9 mouse cellular contexts compared by ENCODE assay signal in genomic region chr13:112114741-112115201, GRCm38 (mm10).
A peak's percentile ranks its signal among the peaks of the same experiment; 100 is the strongest.
DNase-seq lines count a peak whose midpoint lies in the region; ATAC-seq lines count a peak whose summit lies in the region.
"Had no signal": no experiment of that assay in that cellular context is flagged by ENCODE, and none has a peak within 500 bp of the region (broad histone marks: within the 10 kb centered on the region; RNA-seq: fewer than 3 reads in every experiment).

No protein-coding gene starts in this region.

- peaks cover 38% of the 10 kb centered on the region for H3K4me1 ChIP-seq in kidney, embryonic 15.5 days
- H3K4me1 ChIP-seq in embryonic facial prominence, embryonic 13.5 days, result peaks cover 24% of the 10 kb centered on the region

- ATAC-seq in kidney, embryonic 15.5 days (replicated peaks; ENCODE audit: low FRiP score), result no peak
- no peak for ATAC-seq in embryonic facial prominence, embryonic 13.5 days (ENCODE audit: insufficient number of reproducible peaks, insufficient read depth, low FRiP score, low TSS enrichment, low read depth)
- ATAC-seq: intestine, postnatal 0 days had no signal

- H3K27me3 ChIP-seq in kidney, embryonic 15.5 days, result no peaks in the 10 kb centered on the region
- H3K27me3 ChIP-seq in embryonic facial prominence, embryonic 13.5 days, result no peaks in the 10 kb centered on the region

- WGBS in kidney, embryonic 15.5 days, result 48% methylated on average over 7 of the region's 7 CpGs
- 61% methylated on average over 7 of the region's 7 CpGs for WGBS in embryonic facial prominence, embryonic 13.5 days

- H3K4me2 ChIP-seq in kidney, embryonic 15.5 days, result no peak overlapping the region
- H3K4me2 ChIP-seq in embryonic facial prominence, embryonic 13.5 days, result no peak overlapping the region

- no peaks in the 10 kb centered on the region for H3K36me3 ChIP-seq in kidney, embryonic 15.5 days
- no peaks in the 10 kb centered on the region for H3K36me3 ChIP-seq in embryonic facial prominence, embryonic 13.5 days

- peak overlapping the region; percentile 11; the same call in 1 of the 2 replicates for H3K27ac ChIP-seq in kidney, embryonic 15.5 days
- peak overlapping the region; percentile 44; the same call in 1 of the 2 replicates for H3K27ac ChIP-seq in embryonic facial prominence, embryonic 13.5 days

- no peak overlapping the region for H3K9ac ChIP-seq in kidney, embryonic 15.5 days
- H3K9ac ChIP-seq in embryonic facial prominence, embryonic 13.5 days, result no peak overlapping the region

- H3K9me3 ChIP-seq in kidney, embryonic 15.5 days (replicated peaks), result no peaks in the 10 kb centered on the region
- no peaks in the 10 kb centered on the region for H3K9me3 ChIP-seq in embryonic facial prominence, embryonic 13.5 days

- DNase-seq in kidney, adult 8-10 months, result no peak
- peak; percentile 28 for DNase-seq in gastrocnemius, postnatal 10 days
- peak; percentile 20 for DNase-seq in lung, postnatal 14 days
- no peak for DNase-seq in yolk sac, embryonic 10.5 days (ENCODE audit: low spot score)
- DNase-seq in right cerebral cortex, postnatal 14 days, result no peak
- DNase-seq: liver had no signal

- H3K4me3 ChIP-seq in kidney, embryonic 15.5 days (replicated peaks), result no peak overlapping the region
- H3K4me3 ChIP-seq in embryonic facial prominence, embryonic 13.5 days, result no peak overlapping the region

Comparison
In these comparisons a context has a peak if more than half of its experiments do, and no peak if none do; other contexts are left out.
1. DNase-seq: peak in gastrocnemius, postnatal 10 days (single experiment) and lung, postnatal 14 days (single experiment); none in kidney, adult 8-10 months (0 of 2), yolk sac, embryonic 10.5 days (single experiment) and right cerebral cortex, postnatal 14 days (single experiment).